Mouse (Mus musculus) ES-E14 (cell line): Measurements from ENCODE around the gene Pla2g15. TPM values are rescaled to one million over a fixed set of nuclear protein-coding genes. Genes with fewer than 3 reads are reported as not detected.
A peak's percentile ranks its signal among the peaks of the same experiment; 100 is the strongest.

Experiments
- DNase-seq: peaks from one replicate; pipeline ENCODE4 v3.0.0-alpha.2; 2013; ENCODE audit warnings: low read depth, low spot score
- H3K27ac ChIP-seq: 2 replicates; pipeline ENCODE4 v1.5.1; 2012; ENCODE audit warnings: low read depth, mild to moderate bottlenecking, low read length, moderate library complexity, mixed read lengths; ENCODE audit not compliant: poor library complexity, insufficient read depth, severe bottlenecking
- H3K36me3 ChIP-seq: 2 replicates; pipeline ENCODE4 v1.6.1; 2012; ENCODE audit warnings: mild to moderate bottlenecking, low read length, moderate library complexity, mixed read lengths; ENCODE audit not compliant: control insufficient read depth, poor library complexity, insufficient read depth, severe bottlenecking
- H3K4me1 ChIP-seq, 2 experiments: fragments of 150-350 bp in 1 of 2; sonication (generic) in 1 of 2; 2 replicates each; pipeline ENCODE4 v1.6.1; 2012; ENCODE audit warnings: low read length in 2 of 2, mild to moderate bottlenecking in 1 of 2, mixed read lengths in 1 of 2; ENCODE audit not compliant: control insufficient read depth in 2 of 2, insufficient read depth in 2 of 2, poor library complexity in 1 of 2
- H3K4me3 ChIP-seq, 2 experiments: fragments of 150-350 bp in 1 of 2; sonication (generic) in 1 of 2; 2 replicates each; pipeline ENCODE4 v1.5.1; 2012; ENCODE audit warnings: low read length in 2 of 2, low read depth in 1 of 2, mild to moderate bottlenecking in 1 of 2, mixed read lengths in 1 of 2; ENCODE audit not compliant: insufficient read depth in 1 of 2, poor library complexity in 1 of 2, severe bottlenecking in 1 of 2
- H3K9ac ChIP-seq: 2 replicates; pipeline ENCODE4 v1.6.1; 2012; ENCODE audit warnings: low read depth, mild to moderate bottlenecking, low read length, mixed read lengths; ENCODE audit not compliant: poor library complexity, insufficient read depth, severe bottlenecking
- H3K9me3 ChIP-seq: fragments of 150-350 bp; sonication (generic); 2 replicates; pipeline ENCODE4 v1.6.1; 2012; ENCODE audit warnings: low read depth, mild to moderate bottlenecking, low read length; ENCODE audit not compliant: control insufficient read depth, insufficient read depth
- CHD2 ChIP-seq: IDR thresholded peaks from 2 replicates; pipeline ENCODE4 v1.6.1; 2014; ENCODE audit warnings: mild to moderate bottlenecking, low read depth, low read length, inconsistent platforms
- HCFC1 ChIP-seq: IDR thresholded peaks from 2 replicates; pipeline ENCODE4 v1.6.1; 2012; ENCODE audit warnings: low read length, inconsistent platforms, borderline replicate concordance; ENCODE audit not compliant: insufficient read depth
- MAFK ChIP-seq: IDR thresholded peaks from 2 replicates; pipeline ENCODE4 v1.6.1; 2014; ENCODE audit warnings: mild to moderate bottlenecking, low read depth, low read length, inconsistent platforms; ENCODE audit not compliant: insufficient read depth
- ZC3H11A ChIP-seq: IDR thresholded peaks from 2 replicates; pipeline ENCODE4 v1.6.1; 2012; ENCODE audit warnings: low read depth, mild to moderate bottlenecking, inconsistent platforms, low read length, borderline replicate concordance
- ZNF384 ChIP-seq: IDR thresholded peaks from 2 replicates; pipeline ENCODE4 v1.6.1; 2012; ENCODE audit warnings: low read depth, low read length, inconsistent platforms
- in situ Hi-C, 2 experiments: fragments of 600-800 bp; cut with MboI; formaldehyde crosslinking; loops; one replicate each; pipeline ENCODE4 v1.15.1; 2025; ENCODE audit warnings: low sequenced_read_pairs in 2 of 2, inconsistent platforms in 1 of 2; ENCODE audit not compliant: unreplicated experiment in 2 of 2
- total RNA-seq: library from RNA; depleted of rRNA; stranded (reverse); fragments of 300-350 nt; gene quantifications from 2 replicates; pipeline ENCODE4 v1.2.3, GENCODE M21; 2012; rRNA removed

Pla2g15 gene
- total RNA-seq, 1 experiment: 26.0 TPM

DNA sequence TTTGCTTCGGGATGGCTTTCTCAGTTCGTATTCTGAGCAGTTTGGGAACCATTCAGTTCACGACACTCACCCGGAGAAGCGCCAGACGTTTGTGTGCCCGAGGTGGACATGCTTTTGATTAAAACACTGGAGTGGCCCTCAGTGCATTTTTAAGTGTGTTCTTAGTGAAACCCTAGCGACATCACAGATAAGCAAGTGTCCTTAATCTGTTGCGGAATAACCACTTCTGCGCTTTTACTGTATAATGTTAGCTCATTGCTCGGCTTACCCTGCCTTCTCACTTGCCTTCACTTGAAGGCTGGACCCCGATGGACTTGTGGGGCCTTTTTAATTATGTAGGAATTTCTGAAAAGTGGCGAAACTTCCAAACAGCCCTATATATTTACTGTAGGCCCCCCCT, 61.2 kb downstream of the Pla2g15 start:
- DNase-seq: no peak
- peak overlapping the region; percentile 86 to 90 for H3K4me3 ChIP-seq
- H3K9me3 ChIP-seq: no peaks in the 10 kb centered on the region
- H3K9ac ChIP-seq: peak overlapping the region; percentile 96
- in situ Hi-C loops: no loop called here
- peak overlapping the region; percentile 26; the same call in 1 of the 2 replicates for H3K27ac ChIP-seq
- H3K4me1 ChIP-seq: peaks cover 2 to 5% of the 10 kb centered on the region in 2 experiments; a peak in 1 of 4 replicates
- H3K36me3 ChIP-seq: peaks cover 22% of the 10 kb centered on the region; the same call in 1 of the 2 replicates
- no peak for TF ChIP-seq ZNF384
- TF ChIP-seq CHD2: no peak
- no peak for TF ChIP-seq ZC3H11A
- no peak for TF ChIP-seq HCFC1
- no peak for TF ChIP-seq MAFK

- H3K36me3 ChIP-seq: peaks cover 31% of the 10 kb centered on the region
Measured at GRCm38 (mm10) chr8:106213959-106214358, 63.8 kb downstream of the Pla2g15 start.

More at GRCm38 (mm10) chr8:106213959-106214358, 63.8 kb downstream of the Pla2g15 start:
- Histone ChIP-seq H3K9me3 (no peaks in the 10 kb centered on the region), H3K4me1 (peaks cover 2 to 5% of the 10 kb centered on the region in 2 experiments; a peak in 1 of 4 replicates), H3K4me3 (no peak overlapping the region), H3K27ac (no peak overlapping the region), H3K9ac (no peak overlapping the region)
- in situ Hi-C loops: no loop called here
- DNase-seq: no peak
- TF ChIP-seq HCFC1 (no peak), MAFK (peak; percentile 92)

Other genes with a start within 250 kb of the Pla2g15 start
- 13.2 and 13.7 TPM in 2 replicates for gene Pskh1, start 250.0 kb upstream of the Pla2g15 start, total RNA-seq
- 3.6 and 5.3 TPM in 2 replicates for gene Ctrl, start 216.5 kb upstream of the Pla2g15 start, total RNA-seq
- gene Psmb10, start 212.0 kb upstream of the Pla2g15 start, total RNA-seq: 70.9 and 81.5 TPM in 2 replicates
- 2.4 and 3.6 TPM in 2 replicates for gene Lcat, start 207.0 kb upstream of the Pla2g15 start, total RNA-seq
- 70.1 and 133 TPM in 2 replicates for gene Slc12a4, start 184.3 kb upstream of the Pla2g15 start, total RNA-seq
- 1.0 and 1.5 TPM in 2 replicates for gene Dpep3, start 171.0 kb upstream of the Pla2g15 start, total RNA-seq
- gene Dus2, start 159.1 kb upstream of the Pla2g15 start, total RNA-seq: 16.8 and 17.4 TPM in 2 replicates
- gene Dpep2nb, start 144.4 kb upstream of the Pla2g15 start, total RNA-seq: not detected in 2 replicates
- 31.5 and 41.5 TPM in 2 replicates for gene Ddx28, start 138.5 kb upstream of the Pla2g15 start, total RNA-seq
- gene Nfatc3, start 91.6 kb upstream of the Pla2g15 start, total RNA-seq: 17.2 and 19.6 TPM in 2 replicates
- 12.5 and 20.1 TPM in 2 replicates for gene Esrp2, start 13.4 kb upstream of the Pla2g15 start, total RNA-seq
- 44.2 and 46.2 TPM in 2 replicates for gene Slc7a6, start 18.5 kb downstream of the Pla2g15 start, total RNA-seq
- 66.2 and 69.1 TPM in 2 replicates for gene Slc7a6os, start 60.5 kb downstream of the Pla2g15 start, total RNA-seq
- gene Prmt7, start 60.5 kb downstream of the Pla2g15 start, total RNA-seq: 55.8 and 66.1 TPM in 2 replicates
- 0.94 and 1.7 TPM in 2 replicates for gene Smpd3, start 187.6 kb downstream of the Pla2g15 start, total RNA-seq